Mouse (Mus musculus) stomach, embryonic 15.5 days (tissue): ENCODE data around the gene Eml6. TPM values are rescaled to one million over a fixed set of nuclear protein-coding genes. Genes with fewer than 3 reads are reported as not detected.
A peak's percentile ranks its signal among the peaks of the same experiment; 100 is the strongest.

Experiments used
- ATAC-seq: fragments of 200-750 bp; cut with Nextera tagmentation; 2 replicates; pipeline ENCODE4 v1.8.0; 2017; ENCODE audit warnings: low read depth, moderate number of reproducible peaks, moderate TSS enrichment; ENCODE audit not compliant: insufficient read depth, low FRiP score
- H3K27ac ChIP-seq: fragments of 300-500 bp; sonication (generic); 2 replicates; pipeline ENCODE4 v1.5.1; 2015; ENCODE audit warnings: mild to moderate bottlenecking, inconsistent platforms
- H3K27me3 ChIP-seq: fragments of 300-500 bp; sonication (generic); replicated peaks from 2 replicates; pipeline ENCODE4 v1.6.1; 2015; ENCODE audit warnings: inconsistent platforms
- H3K36me3 ChIP-seq: fragments of 300-500 bp; sonication (generic); 2 replicates; pipeline ENCODE4 v1.6.1; 2015; ENCODE audit warnings: inconsistent platforms
- H3K4me1 ChIP-seq: fragments of 300-500 bp; sonication (generic); 2 replicates; pipeline ENCODE4 v1.6.1; 2015; ENCODE audit warnings: inconsistent platforms
- H3K4me2 ChIP-seq: fragments of 300-500 bp; sonication (generic); 2 replicates; pipeline ENCODE4 v1.6.1; 2015; ENCODE audit warnings: mild to moderate bottlenecking, inconsistent platforms
- H3K4me3 ChIP-seq: fragments of 300-500 bp; sonication (generic); replicated peaks from 2 replicates; pipeline ENCODE4 v1.5.1; 2015; ENCODE audit warnings: inconsistent platforms
- H3K9ac ChIP-seq: fragments of 300-500 bp; sonication (generic); 2 replicates; pipeline ENCODE4 v1.6.1; 2015; ENCODE audit warnings: inconsistent platforms
- H3K9me3 ChIP-seq: fragments of 300-500 bp; sonication (generic); 2 replicates; pipeline ENCODE4 v1.6.1; 2016; ENCODE audit warnings: inconsistent platforms
- WGBS: fragments of 180-500 bp; shearing (Covaris S2); methylation state at CpG from one replicate; pipeline ENCODE4 v1.1.7; 2015; 5-methylcytosine and 5-hydroxymethylcytosine counted together
- polyA plus RNA-seq: library from polyadenylated mRNA; unstranded; fragments of >200 nt; fragmentation: Nextera tagmentation; extraction: Ambion mirVana; gene quantifications from 2 replicates; pipeline ENCODE4 v1.2.1, GENCODE M21; 2015

Eml6 gene
- 0.65 and 0.66 TPM in 2 replicates for polyA plus RNA-seq

DNA sequence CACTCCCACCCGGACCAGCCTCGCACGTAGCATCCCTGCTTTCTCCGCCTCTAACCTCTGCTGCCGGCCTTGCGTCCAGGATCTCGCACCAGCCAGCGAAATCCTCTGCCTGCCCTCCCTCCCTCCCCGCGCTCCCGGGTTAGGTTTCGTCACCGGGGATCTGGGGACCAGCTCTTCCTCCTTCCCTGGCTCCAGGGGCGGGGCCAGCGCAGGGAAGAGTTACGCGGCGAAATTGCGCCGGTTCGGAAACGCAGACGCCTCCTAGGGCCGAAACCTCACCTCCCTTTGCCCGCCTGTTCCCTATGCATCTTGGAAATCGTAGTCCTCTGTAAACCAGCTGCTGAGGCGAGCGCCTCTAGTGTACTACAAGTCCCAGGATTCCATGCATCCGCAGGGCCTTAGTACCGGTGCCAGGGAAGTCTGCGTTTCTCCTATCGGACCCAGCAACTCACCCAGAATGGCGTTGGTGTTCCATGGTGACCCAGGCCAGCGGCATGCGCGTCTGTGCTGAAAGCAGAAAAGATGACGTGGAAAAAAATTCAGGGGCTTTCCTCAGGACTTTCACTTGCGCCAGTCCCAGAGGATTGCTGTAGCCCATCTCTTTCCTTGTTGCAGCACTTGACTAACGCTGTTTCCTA lies at the start of gene Eml6:
Gene Eml6, minus strand, starts transcription at position 199 of the 638 bp plus-strand sequence.
- peaks cover 17% of the 10 kb centered on the region for H3K27me3 ChIP-seq

DNA sequence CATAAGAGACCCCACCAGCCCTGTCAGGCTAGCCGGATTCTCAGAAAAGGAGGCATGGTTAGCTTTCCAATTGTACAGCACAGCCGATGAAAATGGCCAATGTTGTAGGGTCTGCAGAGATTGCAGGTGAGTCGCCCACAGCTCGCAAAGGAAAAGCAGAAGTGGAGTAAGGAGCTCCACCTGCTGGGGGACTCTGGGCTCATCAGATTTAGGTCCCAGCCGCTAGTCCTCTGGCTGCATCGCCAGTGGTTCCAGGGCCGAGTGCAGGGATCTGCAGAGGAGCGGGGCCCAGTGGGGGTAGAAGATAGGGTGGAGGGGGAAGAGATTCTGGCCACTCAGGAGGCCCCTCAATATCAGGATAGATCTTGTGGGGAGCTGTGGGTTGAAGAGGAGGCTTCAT lies 31.5 kb upstream of the Eml6 start:
- WGBS = 40% methylated on average over 8 of the region's 8 CpGs
- no peaks in the 10 kb centered on the region for H3K9me3 ChIP-seq
- H3K4me1 ChIP-seq = no peaks in the 10 kb centered on the region
- no peak overlapping the region for H3K4me2 ChIP-seq
- H3K4me3 ChIP-seq = no peak overlapping the region
- H3K27ac ChIP-seq = no peak overlapping the region
- H3K36me3 ChIP-seq = no peaks in the 10 kb centered on the region
- ATAC-seq = no peak
- no peaks in the 10 kb centered on the region for H3K27me3 ChIP-seq
- H3K9ac ChIP-seq = no peak overlapping the region

More for the DNA sequence above, at the start of gene Eml6:
- no peaks in the 10 kb centered on the region for H3K9me3 ChIP-seq
- under 1% methylated on average over 39 of the region's 39 CpGs for WGBS
- no peaks in the 10 kb centered on the region for H3K4me1 ChIP-seq
- H3K9ac ChIP-seq = peak within 1 kb of the TSS; percentile 16
- peak within 1 kb of the TSS; percentile 46; the same call in 1 of the 2 replicates for H3K27ac ChIP-seq
- H3K4me3 ChIP-seq = peak within 1 kb of the TSS; percentile 65
- H3K36me3 ChIP-seq = no peaks in the 10 kb centered on the region
- peak; percentile 99 for ATAC-seq
- peak within 1 kb of the TSS; percentile 95 for H3K4me2 ChIP-seq

DNA sequence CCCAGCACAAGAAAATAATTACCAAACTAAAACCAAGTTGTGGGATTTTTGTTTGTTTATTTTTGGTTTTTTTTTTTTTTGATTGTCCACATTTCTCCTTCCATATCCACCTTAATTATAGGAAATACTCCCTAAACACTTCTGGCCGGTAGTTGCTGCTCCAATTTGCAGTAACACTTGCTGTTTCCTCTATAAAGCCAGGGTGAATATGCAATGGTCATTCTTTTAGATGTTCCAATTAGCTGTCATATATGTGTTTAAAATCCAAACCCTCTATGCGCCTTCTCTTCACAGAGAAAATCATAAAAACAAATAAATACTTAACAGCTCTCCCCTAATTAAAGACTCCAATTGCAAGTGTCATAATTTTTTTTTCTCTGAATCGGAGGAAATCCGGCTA lies 689 bp downstream of the Eml6 start:
- H3K9ac ChIP-seq = no peak overlapping the region; the same call in 1 of the 2 replicates
- no peaks in the 10 kb centered on the region for H3K9me3 ChIP-seq
- 7% methylated on average over 4 of the region's 4 CpGs for WGBS

DNA sequence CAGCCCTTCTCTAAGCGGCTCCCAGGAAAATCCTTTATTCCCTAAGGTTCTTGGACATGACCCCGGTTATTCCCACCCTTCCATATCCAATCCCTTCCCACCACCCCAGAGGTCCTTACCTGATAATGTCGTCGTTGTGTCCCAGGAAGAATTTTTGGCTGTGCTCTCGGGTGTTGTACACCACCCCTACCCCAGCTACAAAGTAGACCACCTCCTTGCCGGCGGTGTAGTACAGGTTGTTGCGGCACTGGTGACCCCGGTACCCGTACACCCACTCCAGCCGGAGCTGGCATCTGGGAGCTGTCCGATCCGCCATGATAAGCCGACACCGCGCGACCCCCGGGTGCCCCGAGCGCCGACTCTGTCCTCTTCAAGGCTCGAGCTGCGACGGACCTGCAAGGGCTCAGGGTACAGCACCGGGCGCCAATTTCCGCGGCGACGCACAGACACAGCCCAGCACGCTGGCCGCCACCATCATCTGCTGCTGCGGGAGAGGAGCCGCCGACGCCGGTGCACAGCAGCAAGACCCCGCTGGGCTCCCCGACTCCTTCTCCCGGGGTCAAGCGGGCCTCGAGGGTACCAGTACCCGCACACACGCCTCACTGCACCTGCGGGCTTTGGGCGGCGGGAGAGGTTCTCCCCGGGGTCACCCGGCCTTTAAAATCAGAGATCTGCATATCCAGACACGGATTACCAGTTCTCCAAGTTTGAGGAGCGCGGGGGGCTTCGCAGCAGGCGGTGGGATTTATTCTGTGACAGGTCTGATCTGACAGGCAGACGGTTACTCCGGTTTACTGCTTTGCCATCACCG lies 1.4 kb downstream of the Eml6 start:
- WGBS = 1% methylated on average over 57 of the region's 57 CpGs
- Histone ChIP-seq H3K27me3 (peaks cover 17% of the 10 kb centered on the region), H3K9ac (peak overlapping the region; percentile 6; the same call in 1 of the 2 replicates), H3K36me3 (no peaks in the 10 kb centered on the region), H3K27ac (no peak overlapping the region), H3K4me2 (peak overlapping the region; percentile 95), H3K9me3 (no peaks in the 10 kb centered on the region), H3K4me1 (no peaks in the 10 kb centered on the region), H3K4me3 (peak overlapping the region; percentile 65)
- ATAC-seq = no peak

More for the DNA sequence above, 689 bp downstream of the Eml6 start:
- Histone ChIP-seq H3K27me3 (peaks cover 17% of the 10 kb centered on the region), H3K4me3 (peak overlapping the region; percentile 65), H3K4me2 (peak overlapping the region; percentile 95), H3K4me1 (no peaks in the 10 kb centered on the region), H3K36me3 (no peaks in the 10 kb centered on the region), H3K27ac (no peak overlapping the region)
- ATAC-seq = no peak

DNA sequence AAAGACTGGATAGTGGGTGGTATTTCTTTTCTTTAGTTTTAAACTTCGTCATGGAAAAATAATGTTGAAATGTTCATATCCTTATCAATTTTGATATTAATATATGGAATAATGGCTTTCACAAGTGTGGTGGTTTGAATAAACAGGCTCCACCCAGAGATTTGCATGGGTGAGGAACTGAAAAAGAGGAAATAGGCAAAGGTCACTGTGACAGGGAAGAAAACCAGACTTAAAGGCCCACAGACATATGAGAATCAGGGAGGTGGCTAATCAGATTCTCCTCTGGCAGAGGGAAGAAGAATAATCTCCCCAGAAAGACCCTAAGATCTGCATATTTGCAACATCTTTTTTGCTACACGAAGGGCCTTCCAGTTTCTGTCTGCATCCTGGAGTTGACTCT lies 39.6 kb downstream of the Eml6 start:
- ATAC-seq = no peak
- Histone ChIP-seq H3K4me3 (no peak overlapping the region), H3K4me1 (no peaks in the 10 kb centered on the region), H3K36me3 (no peaks in the 10 kb centered on the region), H3K9ac (no peak overlapping the region), H3K27ac (no peak overlapping the region), H3K4me2 (no peak overlapping the region), H3K9me3 (no peaks in the 10 kb centered on the region), H3K27me3 (no peaks in the 10 kb centered on the region)
- WGBS = 62% methylated on average over 2 of the region's 2 CpGs

DNA sequence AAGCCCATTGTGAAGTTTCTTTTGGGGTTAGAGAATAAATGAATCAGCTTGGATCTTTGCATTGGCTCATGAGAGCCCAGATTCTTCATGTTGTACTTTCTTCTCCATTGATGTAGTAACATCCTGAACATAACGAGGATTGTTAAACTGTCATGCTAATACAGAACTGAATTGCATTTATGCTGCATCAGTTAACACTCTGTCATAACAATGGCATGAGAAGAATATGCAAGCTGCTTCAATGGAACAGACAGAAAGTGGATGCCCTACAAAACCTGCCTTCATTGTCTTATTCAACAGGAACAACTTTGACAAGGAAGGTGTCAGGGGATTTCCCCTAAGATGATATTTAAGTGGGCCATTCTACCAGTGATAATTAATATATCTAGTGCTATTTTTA lies 57.0 kb downstream of the Eml6 start:
- ATAC-seq = no peak
- H3K36me3 ChIP-seq = no peaks in the 10 kb centered on the region
- no peaks in the 10 kb centered on the region for H3K4me1 ChIP-seq
- no peaks in the 10 kb centered on the region for H3K9me3 ChIP-seq
- WGBS = 80% methylated on average over 1 of the region's 1 CpGs
- no peaks in the 10 kb centered on the region for H3K27me3 ChIP-seq
- H3K9ac ChIP-seq = no peak overlapping the region
- H3K27ac ChIP-seq = no peak overlapping the region
- H3K4me2 ChIP-seq = no peak overlapping the region
- H3K4me3 ChIP-seq = no peak overlapping the region

DNA sequence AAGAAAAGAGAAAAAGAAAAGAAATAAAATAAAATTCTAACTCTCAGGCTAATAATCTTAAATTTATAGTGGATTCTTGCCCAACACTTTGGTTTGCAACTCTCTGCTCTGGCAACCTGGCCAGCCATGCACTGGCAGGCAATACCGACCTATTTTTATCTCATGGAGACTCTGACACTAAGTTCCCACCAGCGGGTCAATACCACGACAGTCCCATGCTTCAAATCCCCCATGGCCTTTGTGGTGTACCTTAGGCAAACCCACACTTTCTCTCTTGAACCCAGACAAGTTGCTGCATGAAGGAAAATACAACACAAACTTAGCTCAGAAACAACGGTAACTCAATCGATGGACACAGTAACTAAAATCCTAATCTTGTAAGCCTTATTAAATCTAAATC lies 66.5 kb downstream of the Eml6 start:
- H3K36me3 ChIP-seq = no peaks in the 10 kb centered on the region
- WGBS = 92% methylated on average over 5 of the region's 5 CpGs
- H3K9me3 ChIP-seq = no peaks in the 10 kb centered on the region
- H3K9ac ChIP-seq = no peak overlapping the region
- no peaks in the 10 kb centered on the region for H3K27me3 ChIP-seq
- no peak overlapping the region for H3K4me3 ChIP-seq
- no peak overlapping the region for H3K27ac ChIP-seq
- no peak overlapping the region for H3K4me2 ChIP-seq
- no peak for ATAC-seq
- H3K4me1 ChIP-seq = no peaks in the 10 kb centered on the region

DNA sequence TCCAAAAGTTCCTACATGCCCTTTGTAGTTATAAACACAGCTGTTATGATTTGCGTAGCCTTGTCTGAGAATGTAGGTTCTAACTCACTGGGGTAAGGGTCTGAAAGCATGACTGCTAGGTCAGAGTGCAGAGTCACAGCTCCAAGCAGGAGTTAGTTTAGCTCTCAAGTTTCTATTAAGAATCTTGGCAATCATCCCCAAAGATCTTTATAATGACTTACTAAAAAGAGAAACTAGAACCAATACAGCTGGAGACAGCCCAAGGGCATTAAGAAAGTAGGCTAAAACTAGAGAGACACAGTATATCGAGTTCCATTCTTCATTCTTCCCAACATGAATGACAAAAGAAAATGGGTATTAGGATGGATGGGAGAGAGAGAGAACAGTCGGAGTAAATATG lies 81.2 kb downstream of the Eml6 start:
- 53% methylated on average over 3 of the region's 3 CpGs for WGBS
- H3K27me3 ChIP-seq = no peaks in the 10 kb centered on the region
- no peak overlapping the region for H3K9ac ChIP-seq
- ATAC-seq = no peak
- H3K9me3 ChIP-seq = no peaks in the 10 kb centered on the region
- no peak overlapping the region for H3K4me2 ChIP-seq
- H3K4me1 ChIP-seq = no peaks in the 10 kb centered on the region
- H3K36me3 ChIP-seq = no peaks in the 10 kb centered on the region
- no peak overlapping the region for H3K27ac ChIP-seq
- H3K4me3 ChIP-seq = no peak overlapping the region

DNA sequence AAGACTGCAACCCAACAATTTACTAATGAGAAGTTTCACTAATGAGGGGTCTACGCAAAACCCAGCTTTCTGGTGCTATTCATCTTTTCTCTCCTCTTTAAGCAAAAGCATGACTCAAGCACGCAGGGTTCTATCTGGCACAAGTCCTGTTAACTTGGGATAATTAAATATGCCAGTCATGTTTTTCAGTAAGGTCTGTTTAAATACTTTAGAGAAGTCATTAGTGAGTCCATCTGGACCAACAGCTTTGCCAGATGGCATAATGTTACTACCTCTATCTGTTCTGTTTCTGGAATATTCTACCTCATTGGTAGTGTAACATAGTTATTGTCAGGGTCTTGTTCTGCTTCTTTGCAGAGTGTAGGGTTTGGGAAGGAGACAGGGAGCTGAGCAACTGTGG lies 101.5 kb downstream of the Eml6 start:
- Histone ChIP-seq H3K27ac (no peak overlapping the region), H3K4me1 (no peaks in the 10 kb centered on the region), H3K4me3 (no peak overlapping the region), H3K36me3 (no peaks in the 10 kb centered on the region), H3K4me2 (no peak overlapping the region), H3K27me3 (no peaks in the 10 kb centered on the region), H3K9me3 (no peaks in the 10 kb centered on the region), H3K9ac (no peak overlapping the region)
- ATAC-seq = no peak
- 86% methylated on average over 2 of the region's 2 CpGs for WGBS

DNA sequence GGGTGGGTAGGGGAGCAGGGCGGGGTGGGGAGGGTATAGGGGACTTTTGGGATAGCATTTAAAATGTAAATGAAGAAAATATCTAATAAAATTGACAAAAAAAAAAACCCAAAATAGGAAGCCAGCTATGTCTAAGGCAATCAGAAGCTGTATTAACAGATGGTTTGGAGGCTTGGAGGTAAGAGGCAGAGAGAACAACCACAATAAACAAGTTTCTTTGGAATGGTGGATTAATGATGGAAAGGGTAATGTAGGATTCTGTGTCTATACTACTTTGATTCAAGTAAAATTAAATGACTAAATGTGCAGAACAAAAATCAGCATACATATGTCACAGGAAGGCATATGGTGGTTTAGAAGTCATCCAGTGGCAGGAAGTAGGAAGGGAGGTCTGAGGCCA lies 102.0 kb downstream of the Eml6 start:
- no peak for ATAC-seq
- H3K27me3 ChIP-seq = no peaks in the 10 kb centered on the region
- H3K27ac ChIP-seq = no peak overlapping the region
- 77% methylated on average over 1 of the region's 1 CpGs for WGBS
- H3K36me3 ChIP-seq = no peaks in the 10 kb centered on the region
- no peaks in the 10 kb centered on the region for H3K4me1 ChIP-seq
- H3K4me3 ChIP-seq = no peak overlapping the region
- H3K4me2 ChIP-seq = no peak overlapping the region
- H3K9me3 ChIP-seq = no peaks in the 10 kb centered on the region
- no peak overlapping the region for H3K9ac ChIP-seq

DNA sequence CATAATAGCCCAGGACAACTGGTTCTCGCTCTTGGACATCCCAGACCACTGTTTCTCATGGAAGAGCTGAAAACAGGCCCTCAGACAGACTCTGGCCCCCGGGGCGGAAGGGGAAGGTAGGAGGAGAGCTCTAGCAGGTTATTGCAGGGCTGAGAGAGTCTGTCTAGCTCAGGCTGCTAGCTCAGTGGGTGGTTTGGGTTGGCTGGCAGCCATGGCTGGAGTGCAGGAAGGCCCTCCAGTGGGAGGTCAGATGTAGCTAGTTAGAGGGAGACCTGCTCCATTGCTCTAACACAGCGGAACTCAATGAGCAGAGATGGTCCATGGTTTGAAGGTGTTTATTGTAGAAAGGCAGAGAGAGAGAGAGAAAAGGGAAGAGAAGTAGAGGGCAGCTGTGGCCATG lies 112.7 kb downstream of the Eml6 start:
- no peak overlapping the region for H3K4me2 ChIP-seq
- 83% methylated on average over 4 of the region's 4 CpGs for WGBS
- no peaks in the 10 kb centered on the region for H3K9me3 ChIP-seq
- H3K4me1 ChIP-seq = no peaks in the 10 kb centered on the region
- no peak overlapping the region for H3K27ac ChIP-seq
- no peaks in the 10 kb centered on the region for H3K36me3 ChIP-seq
- ATAC-seq = no peak
- no peaks in the 10 kb centered on the region for H3K27me3 ChIP-seq
- H3K4me3 ChIP-seq = no peak overlapping the region
- no peak overlapping the region for H3K9ac ChIP-seq

DNA sequence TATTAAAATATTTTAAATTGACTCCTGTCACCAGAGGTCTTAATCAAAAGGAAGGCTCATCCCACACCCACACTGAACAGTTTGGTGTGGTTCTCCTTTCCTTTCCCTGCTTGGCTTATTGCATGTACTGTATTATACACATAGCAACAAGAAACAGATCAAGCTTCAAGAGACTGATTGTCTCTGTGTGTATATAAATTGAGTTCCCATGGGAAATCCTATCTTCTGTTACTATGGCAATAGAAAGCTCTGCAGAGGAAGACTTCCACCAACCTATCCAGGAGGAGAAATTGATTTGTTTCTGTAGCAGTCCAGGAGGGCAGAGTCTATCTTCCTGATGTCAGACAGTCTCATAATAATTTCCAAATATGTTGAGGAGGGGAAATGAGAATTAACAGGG lies 116.5 kb downstream of the Eml6 start:
- Histone ChIP-seq H3K27me3 (no peaks in the 10 kb centered on the region), H3K36me3 (no peaks in the 10 kb centered on the region), H3K9ac (no peak overlapping the region), H3K4me3 (no peak overlapping the region), H3K9me3 (no peaks in the 10 kb centered on the region), H3K27ac (no peak overlapping the region), H3K4me2 (no peak overlapping the region), H3K4me1 (no peaks in the 10 kb centered on the region)
- ATAC-seq = no peak
